Mouse (Mus musculus) neural tube, embryonic 15.5 days (tissue): Measurements from ENCODE around the gene Arrdc5. TPM values are rescaled to one million over a fixed set of nuclear protein-coding genes. Genes with fewer than 3 reads are reported as not detected.
A peak's percentile ranks its signal among the peaks of the same experiment; 100 is the strongest.
"Not testable (repeated sequence)": the region's sequence is repeated elsewhere in the genome, so short reads cannot be mapped to it uniquely, and the experiment has no call there.

ENCODE experiments used
- ATAC-seq: fragments of 200-750 bp; cut with Nextera tagmentation; 2 replicates; pipeline ENCODE4 v1.8.0; 2017; ENCODE audit warnings: mild to moderate bottlenecking, moderate TSS enrichment, moderate library complexity; ENCODE audit not compliant: low FRiP score
- H3K27ac ChIP-seq: fragments of 300-500 bp; sonication (generic); replicated peaks from 2 replicates; pipeline ENCODE4 v1.5.1; 2015; ENCODE audit warnings: mild to moderate bottlenecking, inconsistent platforms
- H3K27me3 ChIP-seq: fragments of 300-500 bp; sonication (generic); replicated peaks from 2 replicates; pipeline ENCODE4 v1.6.1; 2015; ENCODE audit warnings: inconsistent platforms
- H3K36me3 ChIP-seq: fragments of 300-500 bp; sonication (generic); 2 replicates; pipeline ENCODE4 v1.6.1; 2015; ENCODE audit warnings: inconsistent platforms
- H3K4me1 ChIP-seq: fragments of 300-500 bp; sonication (generic); 2 replicates; pipeline ENCODE4 v1.6.1; 2015; ENCODE audit warnings: inconsistent platforms
- H3K4me2 ChIP-seq: fragments of 300-500 bp; sonication (generic); 2 replicates; pipeline ENCODE4 v1.6.1; 2015; ENCODE audit warnings: inconsistent platforms, mild to moderate bottlenecking, moderate library complexity
- H3K4me3 ChIP-seq: fragments of 300-500 bp; sonication (generic); replicated peaks from 2 replicates; pipeline ENCODE4 v1.5.1; 2015; ENCODE audit warnings: mild to moderate bottlenecking, inconsistent platforms
- H3K9ac ChIP-seq: fragments of 300-500 bp; sonication (generic); replicated peaks from 2 replicates; pipeline ENCODE4 v1.6.1; 2015; ENCODE audit warnings: mild to moderate bottlenecking, inconsistent platforms
- H3K9me3 ChIP-seq: fragments of 300-500 bp; sonication (generic); replicated peaks from 2 replicates; pipeline ENCODE4 v1.6.1; 2016; ENCODE audit warnings: inconsistent platforms
- WGBS: fragments of 180-500 bp; shearing (Covaris S2); methylation state at CpG from one replicate; pipeline ENCODE4 v1.1.7; 2015; ENCODE audit warnings: mixed read lengths; 5-methylcytosine and 5-hydroxymethylcytosine counted together
- polyA plus RNA-seq: library from polyadenylated mRNA; unstranded; fragments of >200 nt; fragmentation: Nextera tagmentation; extraction: Ambion mirVana; gene quantifications from 2 replicates; pipeline ENCODE4 v1.2.1, GENCODE M21; 2015

Gene Arrdc5
- polyA plus RNA-seq, 1 experiment from 2014 or later, result not detected

DNA sequence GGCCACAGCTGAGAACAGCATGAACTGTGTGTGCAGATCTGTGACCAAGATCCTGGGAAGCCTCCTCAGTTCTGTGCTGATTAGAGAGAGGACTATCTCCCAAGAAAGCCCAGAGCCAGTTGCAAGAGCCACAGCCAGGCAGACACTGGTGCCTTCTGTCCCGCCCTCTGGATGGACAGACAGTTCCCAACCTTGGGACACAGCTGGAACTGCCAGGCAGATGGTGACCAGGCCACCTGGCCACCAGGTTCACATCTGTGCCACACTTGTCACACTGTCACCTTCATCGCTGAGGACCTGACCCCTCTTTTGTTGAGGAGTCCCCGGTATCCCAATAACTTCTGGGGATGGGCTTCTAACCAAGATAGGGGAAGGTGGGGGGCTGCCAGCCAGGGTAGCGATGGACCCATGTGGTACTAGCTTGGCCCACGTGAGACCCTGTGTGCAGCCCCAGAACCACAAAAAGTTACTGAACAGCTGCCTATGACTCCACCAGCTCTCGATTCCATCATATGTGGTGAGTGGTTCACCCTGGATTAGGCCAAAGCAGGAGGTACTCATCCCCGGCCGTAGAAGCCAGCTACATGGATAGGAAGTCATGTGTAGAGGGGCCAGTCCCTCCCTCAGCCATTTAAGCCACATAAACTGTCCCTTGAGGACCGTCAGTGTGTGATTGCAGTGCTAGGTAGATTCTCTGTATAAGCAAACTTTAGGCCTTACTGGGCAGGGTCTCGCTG, 40.6 kb downstream of the Arrdc5 start:
- Histone ChIP-seq H3K36me3 (peaks cover 44% of the 10 kb centered on the region), H3K4me1 (peaks cover 78% of the 10 kb centered on the region), H3K27me3 (no peaks in the 10 kb centered on the region), H3K9ac (peak overlapping the region; percentile 10; the same call in 1 of the 2 replicates), H3K4me3 (no peak overlapping the region), H3K9me3 (no peaks in the 10 kb centered on the region), H3K27ac (no peak overlapping the region), H3K4me2 (peak overlapping the region; percentile 92)
- ATAC-seq, result no peak
- WGBS, result 87% methylated on average over 10 of the region's 10 CpGs

GRCm38 (mm10) chr17:56258812-56259211, 41.3 kb downstream of the Arrdc5 start:
- ATAC-seq, H3K4me3 ChIP-seq, H3K27ac ChIP-seq, H3K27me3 ChIP-seq, H3K9me3 ChIP-seq: not testable (repeated sequence)
- Histone ChIP-seq H3K4me2 (peak overlapping the region; percentile 92), H3K36me3 (peaks cover 44% of the 10 kb centered on the region), H3K9ac (peak overlapping the region; percentile 10; the same call in 1 of the 2 replicates), H3K4me1 (peaks cover 74% of the 10 kb centered on the region)
- WGBS, result 77% methylated on average over 2 of the region's 2 CpGs

DNA sequence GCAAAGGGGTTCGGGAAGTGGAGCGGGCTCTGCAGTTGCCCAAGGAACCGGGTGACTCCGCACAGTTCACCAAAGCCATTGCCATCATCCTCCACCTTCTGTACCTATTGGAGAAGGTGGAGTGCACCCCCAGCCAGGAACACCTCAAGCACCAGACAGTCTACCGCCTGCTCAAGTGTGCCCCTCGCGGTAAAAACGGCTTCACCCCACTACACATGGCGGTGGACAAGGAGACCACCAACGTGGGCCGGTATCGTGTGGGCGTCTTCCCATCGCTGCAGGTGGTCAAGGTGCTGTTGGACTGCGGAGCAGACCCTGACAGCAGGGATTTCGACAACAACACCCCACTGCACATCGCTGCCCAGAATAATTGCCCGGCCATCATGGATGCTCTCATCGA, 41.8 kb downstream of the Arrdc5 start:
- Histone ChIP-seq H3K36me3 (peaks cover 44% of the 10 kb centered on the region), H3K4me2 (peak overlapping the region; percentile 92), H3K4me1 (peaks cover 73% of the 10 kb centered on the region), H3K4me3 (peak overlapping the region; percentile 65; the same call in 1 of the 2 replicates)
- 96% methylated on average over 19 of the region's 19 CpGs for WGBS
- ATAC-seq, H3K27me3 ChIP-seq, H3K27ac ChIP-seq, H3K9me3 ChIP-seq, H3K9ac ChIP-seq: not testable (repeated sequence)

DNA sequence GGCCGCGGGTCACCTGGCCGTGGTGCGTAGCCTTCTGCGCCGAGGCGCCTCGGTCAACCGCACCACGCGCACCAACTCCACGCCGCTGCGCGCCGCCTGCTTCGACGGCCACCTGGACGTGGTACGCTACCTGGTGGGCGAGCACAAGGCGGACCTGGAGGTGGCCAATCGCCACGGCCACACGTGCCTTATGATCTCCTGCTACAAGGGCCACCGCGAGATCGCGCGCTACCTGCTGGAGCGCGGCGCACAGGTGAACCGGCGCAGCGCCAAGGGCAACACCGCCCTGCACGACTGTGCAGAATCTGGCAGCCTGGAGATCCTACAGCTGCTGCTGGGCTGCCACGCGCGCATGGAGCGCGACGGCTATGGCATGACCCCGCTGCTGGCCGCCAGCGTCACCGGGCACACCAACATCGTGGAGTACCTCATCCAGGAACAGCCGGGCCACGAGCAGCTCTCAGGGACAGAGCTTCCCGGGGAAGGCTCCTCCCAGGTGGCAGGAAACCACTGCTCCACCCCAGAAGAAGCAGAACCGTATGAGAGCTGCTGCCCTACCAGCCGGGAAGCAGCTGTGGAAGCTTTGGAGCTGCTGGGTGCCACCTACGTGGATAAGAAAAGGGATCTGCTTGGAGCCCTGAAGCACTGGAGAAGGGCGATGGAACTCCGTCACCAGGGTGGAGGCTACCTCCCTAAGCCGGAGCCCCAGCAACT, 42.7 kb downstream of the Arrdc5 start:
- Histone ChIP-seq H3K4me2 (peak overlapping the region; percentile 92), H3K9me3 (no peaks in the 10 kb centered on the region), H3K36me3 (peaks cover 34% of the 10 kb centered on the region), H3K27me3 (no peaks in the 10 kb centered on the region), H3K9ac (peak overlapping the region; percentile 62), H3K4me1 (peaks cover 63% of the 10 kb centered on the region), H3K27ac (peak overlapping the region; percentile 88), H3K4me3 (peak overlapping the region; percentile 65)
- whole genome bisulfite sequencing, result 12% methylated on average over 54 of the region's 58 CpGs
- ATAC-seq, result 0 out of 2 replicates have a peak, but pooled peaks have one; percentile 1

GRCm38 (mm10) chr17:56256239-56256881, 43.7 kb downstream of the Arrdc5 start, which contains the start of gene Fem1a:
Fem1a (plus strand) TSS chr17:56256810.
- Histone ChIP-seq H3K4me1 (peaks cover 56% of the 10 kb centered on the region), H3K27ac (peak within 1 kb of the TSS; percentile 95), H3K36me3 (peaks cover 24% of the 10 kb centered on the region), H3K9ac (peak within 1 kb of the TSS; percentile 62), H3K4me2 (peak within 1 kb of the TSS; percentile 92), H3K4me3 (peak within 1 kb of the TSS; percentile 65), H3K9me3 (no peaks in the 10 kb centered on the region), H3K27me3 (no peaks in the 10 kb centered on the region)
- peak; percentile 92 for ATAC-seq
- under 1% methylated on average over 28 of the region's 28 CpGs for WGBS

DNA sequence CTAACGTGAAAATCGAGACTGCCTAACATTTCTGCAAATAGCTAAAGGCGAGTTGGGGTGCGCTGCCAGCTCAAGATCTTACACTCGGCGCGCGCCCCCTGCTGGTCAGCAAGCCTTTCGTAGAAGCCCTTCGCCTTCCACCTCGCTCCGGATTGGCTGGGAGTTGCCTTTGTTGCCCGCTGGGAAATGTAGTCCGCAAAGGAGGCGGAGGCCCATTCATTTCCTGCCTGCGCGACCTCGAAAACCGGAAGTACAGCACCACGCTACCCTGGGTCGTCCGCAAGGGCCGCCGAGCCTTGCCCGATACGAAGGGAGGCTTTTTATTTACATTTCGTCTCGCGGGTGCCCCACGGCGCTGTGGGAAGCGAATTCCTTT, 44.2 kb downstream of the Arrdc5 start:
- H3K27me3 ChIP-seq, result no peaks in the 10 kb centered on the region
- H3K9ac ChIP-seq, result peak overlapping the region; percentile 58
- H3K9me3 ChIP-seq, result no peaks in the 10 kb centered on the region
- peak overlapping the region; percentile 65 for H3K4me3 ChIP-seq
- peak; percentile 94 for ATAC-seq
- under 1% methylated on average over 32 of the region's 32 CpGs for WGBS
- peaks cover 56% of the 10 kb centered on the region for H3K4me1 ChIP-seq
- peak overlapping the region; percentile 92 for H3K4me2 ChIP-seq
- peak overlapping the region; percentile 95 for H3K27ac ChIP-seq
- H3K36me3 ChIP-seq, result peaks cover 20% of the 10 kb centered on the region

DNA sequence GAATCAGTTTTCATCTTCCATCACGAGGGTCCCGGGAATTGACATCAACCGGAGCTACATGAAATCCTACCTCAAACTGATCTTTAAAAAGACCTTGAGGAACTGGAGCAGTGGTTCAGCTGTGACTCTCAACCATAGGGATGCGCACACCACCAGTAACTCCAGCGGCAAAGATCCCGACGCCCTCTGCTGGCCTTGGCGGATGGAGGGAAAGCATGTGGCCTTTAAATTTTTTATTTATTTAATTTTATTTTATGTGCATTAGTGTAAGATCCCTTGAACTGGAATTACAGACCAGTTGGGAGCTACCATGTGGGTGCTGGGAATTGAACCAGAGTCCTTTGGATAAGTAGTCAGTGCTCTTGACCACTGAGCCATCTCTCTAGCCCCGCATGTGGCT, 44.7 kb downstream of the Arrdc5 start:
- Histone ChIP-seq H3K4me3 (peak overlapping the region; percentile 65), H3K36me3 (peaks cover 20% of the 10 kb centered on the region), H3K9me3 (no peaks in the 10 kb centered on the region), H3K9ac (peak overlapping the region; percentile 36; the same call in 1 of the 2 replicates), H3K27me3 (no peaks in the 10 kb centered on the region), H3K27ac (peak overlapping the region; percentile 95), H3K4me2 (peak overlapping the region; percentile 92), H3K4me1 (peaks cover 56% of the 10 kb centered on the region)
- ATAC-seq, result peak; percentile 35; the same call in 1 of the 2 replicates
- WGBS, result 16% methylated on average over 9 of the region's 9 CpGs

GRCm38 (mm10) chr17:56254695-56255094, 45.4 kb downstream of the Arrdc5 start:
- Histone ChIP-seq H3K4me2 (peak overlapping the region; percentile 92; the same call in 1 of the 2 replicates), H3K9ac (no peak overlapping the region)

GRCm38 (mm10) chr17:56251136-56251829, 48.8 kb downstream of the Arrdc5 start:
- WGBS, result 15% methylated on average over 6 of the region's 6 CpGs
- H3K36me3 ChIP-seq, result no peaks in the 10 kb centered on the region
- peak overlapping the region; percentile 35 for H3K4me2 ChIP-seq
- H3K27me3 ChIP-seq, result no peaks in the 10 kb centered on the region; the same call in 1 of the 2 replicates
- peak; percentile 23; the same call in 1 of the 2 replicates for ATAC-seq
- H3K9me3 ChIP-seq, result no peaks in the 10 kb centered on the region
- H3K9ac ChIP-seq, result no peak overlapping the region
- H3K27ac ChIP-seq, result peak overlapping the region; percentile 81
- no peak overlapping the region for H3K4me3 ChIP-seq
- peaks cover 26% of the 10 kb centered on the region for H3K4me1 ChIP-seq

More at GRCm38 (mm10) chr17:56254695-56255094, 45.4 kb downstream of the Arrdc5 start:
- H3K36me3 ChIP-seq, result peaks cover 14% of the 10 kb centered on the region
- H3K4me3 ChIP-seq, result no peak overlapping the region
- 78% methylated on average over 4 of the region's 4 CpGs for WGBS
- no peaks in the 10 kb centered on the region for H3K9me3 ChIP-seq
- H3K27me3 ChIP-seq, result no peaks in the 10 kb centered on the region
- H3K27ac ChIP-seq, result peak overlapping the region; percentile 95
- peaks cover 51% of the 10 kb centered on the region for H3K4me1 ChIP-seq
- no peak for ATAC-seq

DNA sequence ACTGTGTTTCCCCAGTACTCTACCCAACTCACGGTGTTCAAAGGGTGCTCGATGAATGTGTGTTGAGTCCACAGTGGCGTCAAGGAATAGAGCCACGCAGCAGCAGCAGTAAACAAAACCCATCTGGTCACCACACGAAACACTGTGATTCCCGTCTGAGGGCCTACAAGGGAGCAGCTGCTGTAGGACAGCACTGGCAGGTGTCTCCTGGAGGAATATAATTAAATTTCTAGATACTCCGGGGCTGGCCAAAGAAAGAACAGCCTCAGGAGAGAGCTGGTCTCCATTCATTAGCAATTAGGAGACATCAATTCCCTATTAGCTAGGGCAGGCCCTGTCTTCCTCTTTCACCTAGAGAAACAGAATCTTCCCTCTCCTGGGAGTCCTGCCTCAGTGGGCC, 54.5 kb downstream of the Arrdc5 start:
- Histone ChIP-seq H3K9me3 (no peaks in the 10 kb centered on the region), H3K4me3 (no peak overlapping the region), H3K36me3 (no peaks in the 10 kb centered on the region), H3K4me2 (no peak overlapping the region), H3K27me3 (peaks cover 9% of the 10 kb centered on the region; the same call in 1 of the 2 replicates), H3K27ac (no peak overlapping the region), H3K4me1 (peaks cover 20% of the 10 kb centered on the region), H3K9ac (no peak overlapping the region)
- 42% methylated on average over 7 of the region's 7 CpGs for WGBS
- ATAC-seq, result no peak
